Mouse (Mus musculus): Measurements from ENCODE around the gene Mtg1.

Gene Mtg1

GRCm38 (mm10) chr7:140188391-140189328, 51.3 kb downstream of the Mtg1 start:
- peak; percentile 70 for DNase-seq (ENCODE audit: low read depth, low spot score)

- DNase-seq (ENCODE audit: low read depth, low spot score), result no peak
Observed at GRCm38 (mm10) chr7:140190435-140190834, 53.1 kb downstream of the Mtg1 start.

- no peak for DNase-seq (ENCODE audit: low read depth, low spot score)
Observed at GRCm38 (mm10) chr7:140192445-140192844, 55.1 kb downstream of the Mtg1 start.

- no peak for DNase-seq (ENCODE audit: low read depth, low spot score)
Observed at GRCm38 (mm10) chr7:140192851-140193250, 55.5 kb downstream of the Mtg1 start.

GRCm38 (mm10) chr7:140194031-140194430, 56.7 kb downstream of the Mtg1 start:
- no peak for DNase-seq (ENCODE audit: low read depth, low spot score)

- DNase-seq (ENCODE audit: low read depth, low spot score), result no peak
Observed at GRCm38 (mm10) chr7:140196002-140196401, 58.6 kb downstream of the Mtg1 start.
